Mouse (Mus musculus): ENCODE measurements around the gene Pccb. TPM values are rescaled to one million over a fixed set of nuclear protein-coding genes. Genes with fewer than 3 reads are reported as not detected.

Pccb gene
- 21.6 TPM in 2 replicates for polyA plus RNA-seq (2016; fragmentation: Nextera tagmentation; extraction: Ambion mirVana)

DNA sequence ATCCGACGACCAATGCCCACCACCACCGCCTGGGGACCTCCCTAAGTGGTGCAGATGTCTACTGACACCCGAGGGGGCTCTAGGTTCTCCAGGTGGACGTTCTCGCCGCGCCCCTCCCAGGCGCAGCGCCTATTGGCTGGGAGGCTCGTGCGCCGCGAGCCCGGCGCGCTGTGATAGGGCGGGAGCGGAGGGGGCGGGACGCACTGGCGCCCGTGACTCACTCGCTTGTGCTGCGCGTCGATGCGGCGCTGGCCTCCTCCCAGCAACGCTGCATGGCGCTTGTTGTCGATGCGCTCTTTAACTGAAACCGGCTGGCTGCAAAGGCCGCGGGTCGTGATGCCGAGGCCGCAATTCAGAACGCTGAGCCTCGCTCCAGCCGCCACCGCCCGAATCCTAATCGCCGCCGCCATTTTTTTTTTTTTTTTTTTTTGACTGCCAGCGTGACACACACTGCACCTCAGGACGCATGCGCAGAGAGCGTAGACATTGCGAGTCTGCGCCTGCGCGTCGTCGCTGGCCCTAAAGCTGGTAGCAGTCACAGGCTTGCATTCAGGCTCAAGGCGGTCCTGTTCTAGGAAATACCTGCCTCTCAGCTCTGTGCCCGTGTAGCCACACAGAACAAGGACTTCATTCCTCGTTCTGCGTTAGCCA lies at the start of gene Pccb:
Gene Pccb (minus strand): TSS at position 451 of the 651 bp plus-strand sequence.
- peaks cover 7% of the 10 kb centered on the region for H3K4me1 ChIP-seq (replicated peaks)
- H3K4me3 ChIP-seq, result peak within 1 kb of the TSS; percentile 63
- peak within 1 kb of the TSS; percentile 74 for H3K9ac ChIP-seq
- peak within 1 kb of the TSS; percentile 70 for H3K4me2 ChIP-seq
- peak; percentile 100 for ATAC-seq (ENCODE audit: insufficient number of reproducible peaks, low FRiP score)
- no peaks in the 10 kb centered on the region for H3K9me3 ChIP-seq (replicated peaks)
- H3K27ac ChIP-seq (ENCODE audit: poor library complexity, severe bottlenecking), result peak within 1 kb of the TSS; percentile 92
- under 1% methylated on average over 61 of the region's 61 CpGs for WGBS
- H3K27me3 ChIP-seq (replicated peaks), result no peaks in the 10 kb centered on the region
- peaks cover 7% of the 10 kb centered on the region; the same call in 1 of the 2 replicates for H3K36me3 ChIP-seq

DNA sequence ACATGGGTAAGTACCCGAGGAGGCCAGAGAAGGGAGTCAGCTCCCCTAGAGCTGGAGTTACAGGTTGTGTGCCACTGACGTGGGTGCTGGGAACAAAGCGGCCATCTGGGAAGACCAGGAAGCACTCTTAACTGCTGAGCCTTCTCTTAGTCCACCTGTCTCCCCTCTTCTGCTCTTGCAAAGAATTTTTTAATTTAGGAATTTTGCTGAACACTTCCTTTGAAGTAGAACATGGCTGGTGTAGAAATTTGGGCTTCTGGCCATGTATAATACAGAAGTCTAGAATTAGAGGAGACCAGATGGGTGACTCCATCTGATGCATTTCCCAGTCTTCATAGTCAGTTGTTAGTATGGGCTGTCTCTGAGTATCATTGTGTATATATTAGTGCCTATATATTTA lies 49.0 kb upstream of the Pccb start:
- H3K27me3 ChIP-seq (replicated peaks), result no peaks in the 10 kb centered on the region
- no peak overlapping the region for H3K27ac ChIP-seq (ENCODE audit: poor library complexity, severe bottlenecking)
- no peaks in the 10 kb centered on the region for H3K9me3 ChIP-seq (replicated peaks)
- H3K4me1 ChIP-seq (replicated peaks), result peaks cover 13% of the 10 kb centered on the region
- H3K4me3 ChIP-seq, result no peak overlapping the region
- no peak for ATAC-seq (ENCODE audit: insufficient number of reproducible peaks, low FRiP score)
- no peak overlapping the region for H3K9ac ChIP-seq
- H3K36me3 ChIP-seq, result no peaks in the 10 kb centered on the region
- no peak overlapping the region for H3K4me2 ChIP-seq
- 93% methylated on average over 3 of the region's 3 CpGs for WGBS

DNA sequence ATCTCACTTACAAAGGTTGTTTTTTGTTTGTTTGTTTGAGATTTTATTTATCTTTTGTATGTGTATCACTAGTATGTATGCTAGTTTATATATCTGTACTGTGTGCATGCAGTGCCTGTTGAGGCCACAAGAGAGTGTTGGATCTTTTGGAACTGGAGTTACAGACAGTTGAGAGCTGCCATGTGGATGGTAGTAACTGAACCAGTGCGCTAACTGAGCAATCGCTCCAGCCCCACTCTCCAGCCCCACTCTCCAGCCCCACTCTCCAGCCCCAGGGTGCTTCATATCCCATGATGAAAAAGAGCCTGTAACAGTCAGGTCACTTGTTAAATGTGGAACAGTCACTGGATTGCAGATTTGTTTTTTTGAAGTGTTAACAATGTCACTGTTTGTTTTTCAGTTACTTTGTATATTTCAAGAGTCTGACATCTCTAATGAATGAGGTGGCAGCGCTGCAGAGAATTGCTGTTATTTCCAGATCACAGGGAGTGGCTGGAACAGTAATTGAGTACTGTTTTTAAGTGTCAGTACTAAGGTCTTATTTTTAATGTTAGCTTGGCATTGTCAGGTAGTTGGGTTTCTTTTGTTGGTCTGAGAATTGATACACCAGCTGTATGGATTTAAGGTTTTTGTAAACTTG lies 45.5 kb upstream of the Pccb start:
- no peak overlapping the region for H3K4me2 ChIP-seq
- H3K9ac ChIP-seq, result no peak overlapping the region
- H3K36me3 ChIP-seq, result no peaks in the 10 kb centered on the region
- peaks cover 29% of the 10 kb centered on the region for H3K4me1 ChIP-seq (replicated peaks)
- H3K27ac ChIP-seq (ENCODE audit: poor library complexity, severe bottlenecking), result no peak overlapping the region
- H3K4me3 ChIP-seq, result no peak overlapping the region
- WGBS, result 77% methylated on average over 3 of the region's 3 CpGs
- no peak for ATAC-seq (ENCODE audit: insufficient number of reproducible peaks, low FRiP score)
- H3K27me3 ChIP-seq (replicated peaks), result no peaks in the 10 kb centered on the region
- no peaks in the 10 kb centered on the region for H3K9me3 ChIP-seq (replicated peaks)

DNA sequence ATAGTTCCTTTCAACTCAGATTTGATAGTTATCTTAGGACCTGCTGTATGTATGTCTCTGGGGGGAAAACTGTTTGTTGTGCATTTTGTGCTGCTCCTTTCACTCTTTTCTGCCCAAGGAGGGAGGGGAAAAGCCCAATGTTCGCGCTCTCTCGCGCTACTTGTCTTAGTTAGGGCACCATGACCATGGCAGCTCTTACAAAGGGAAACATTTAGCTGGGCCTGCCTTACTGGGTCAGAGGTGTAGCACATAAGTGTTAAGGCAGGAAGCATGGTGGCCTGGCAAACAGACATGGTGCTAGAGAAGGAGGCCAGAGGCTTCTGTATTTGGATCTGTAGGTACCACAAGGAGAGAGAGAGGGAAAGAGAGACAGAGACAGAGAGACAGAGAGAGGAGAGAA lies 43.9 kb upstream of the Pccb start:
- H3K9ac ChIP-seq, result no peak overlapping the region
- peak overlapping the region; percentile 12; the same call in 1 of the 2 replicates for H3K27ac ChIP-seq (ENCODE audit: poor library complexity, severe bottlenecking)
- no peaks in the 10 kb centered on the region for H3K9me3 ChIP-seq (replicated peaks)
- no peaks in the 10 kb centered on the region for H3K36me3 ChIP-seq
- ATAC-seq (ENCODE audit: insufficient number of reproducible peaks, low FRiP score), result no peak
- H3K27me3 ChIP-seq (replicated peaks), result no peaks in the 10 kb centered on the region
- H3K4me3 ChIP-seq, result peak overlapping the region; percentile 31
- H3K4me2 ChIP-seq, result peak overlapping the region; percentile 67
- WGBS, result 72% methylated on average over 4 of the region's 4 CpGs
- peaks cover 29% of the 10 kb centered on the region for H3K4me1 ChIP-seq (replicated peaks)

DNA sequence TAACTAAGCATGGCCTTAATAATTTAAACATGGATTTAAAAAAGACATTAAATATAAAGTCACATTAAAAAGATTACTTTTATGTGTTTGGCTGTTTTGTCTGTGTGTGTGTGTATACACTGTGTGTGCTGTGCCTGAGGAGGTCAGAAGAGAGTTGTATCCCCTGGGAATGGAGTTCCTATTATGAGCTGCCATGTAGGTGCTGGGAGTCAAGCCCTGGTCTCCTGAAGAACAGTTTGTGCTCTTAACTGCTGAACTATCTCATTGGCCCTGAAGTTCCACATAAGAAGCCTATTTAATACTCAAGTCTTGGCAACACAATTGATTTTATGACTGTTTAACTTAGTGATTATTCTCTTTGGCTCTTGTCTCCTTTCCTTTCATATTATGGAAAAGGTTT lies 42.8 kb upstream of the Pccb start:
- Histone ChIP-seq H3K27me3 (replicated peaks) (no peaks in the 10 kb centered on the region), H3K9ac (peak overlapping the region; percentile 95; the same call in 1 of the 2 replicates), H3K36me3 (no peaks in the 10 kb centered on the region), H3K27ac (ENCODE audit: poor library complexity, severe bottlenecking) (no peak overlapping the region), H3K4me2 (peak overlapping the region; percentile 93), H3K4me1 (replicated peaks) (peaks cover 29% of the 10 kb centered on the region), H3K9me3 (replicated peaks) (no peaks in the 10 kb centered on the region), H3K4me3 (peak overlapping the region; percentile 89)
- no peak for ATAC-seq (ENCODE audit: insufficient number of reproducible peaks, low FRiP score)

DNA sequence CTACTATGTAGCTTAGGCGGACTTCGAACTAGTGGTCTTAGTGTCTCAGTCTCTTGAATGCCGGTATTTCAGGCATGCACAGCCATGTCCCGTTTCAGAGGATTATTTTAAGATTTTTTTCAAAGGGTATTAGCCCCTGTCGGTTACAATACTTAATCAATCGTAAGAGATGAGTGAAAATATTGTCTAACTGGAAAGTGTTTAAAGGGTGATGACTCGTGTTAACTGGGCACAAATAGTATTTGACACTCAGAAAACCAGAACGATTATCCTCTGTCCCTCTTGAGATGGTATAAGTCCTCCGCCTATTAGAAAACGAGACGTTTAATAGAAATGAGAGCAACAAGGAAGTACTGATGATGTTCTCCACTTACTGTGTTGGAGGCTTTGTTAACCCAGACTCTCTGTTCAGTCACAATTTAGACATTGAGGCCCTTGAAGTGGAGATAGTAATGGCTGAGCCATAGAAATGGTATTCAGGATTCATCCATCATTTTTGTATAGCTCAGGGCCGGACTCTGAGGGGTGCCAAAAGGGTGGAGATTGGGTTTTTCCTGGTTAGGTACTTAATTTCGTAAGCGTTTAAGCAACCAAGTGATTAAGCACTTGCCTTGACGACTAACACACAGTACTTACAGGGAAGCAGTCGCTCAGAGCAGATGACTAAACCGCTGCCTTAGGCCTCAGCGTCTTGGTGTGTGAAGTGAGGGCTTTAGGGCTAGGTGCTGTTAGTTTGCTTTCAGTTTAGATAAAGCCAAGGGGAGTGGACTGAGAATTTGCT lies 41.6 kb upstream of the Pccb start:
- H3K9ac ChIP-seq, result peak overlapping the region; percentile 95
- WGBS, result 1% methylated on average over 18 of the region's 18 CpGs
- peaks cover 29% of the 10 kb centered on the region for H3K4me1 ChIP-seq (replicated peaks)
- H3K36me3 ChIP-seq, result no peaks in the 10 kb centered on the region
- H3K27ac ChIP-seq (ENCODE audit: poor library complexity, severe bottlenecking), result no peak overlapping the region
- H3K9me3 ChIP-seq (replicated peaks), result no peaks in the 10 kb centered on the region
- H3K4me3 ChIP-seq, result peak overlapping the region; percentile 89
- H3K27me3 ChIP-seq (replicated peaks), result no peaks in the 10 kb centered on the region
- H3K4me2 ChIP-seq, result peak overlapping the region; percentile 93
- ATAC-seq (ENCODE audit: insufficient number of reproducible peaks, low FRiP score), result no peak

DNA sequence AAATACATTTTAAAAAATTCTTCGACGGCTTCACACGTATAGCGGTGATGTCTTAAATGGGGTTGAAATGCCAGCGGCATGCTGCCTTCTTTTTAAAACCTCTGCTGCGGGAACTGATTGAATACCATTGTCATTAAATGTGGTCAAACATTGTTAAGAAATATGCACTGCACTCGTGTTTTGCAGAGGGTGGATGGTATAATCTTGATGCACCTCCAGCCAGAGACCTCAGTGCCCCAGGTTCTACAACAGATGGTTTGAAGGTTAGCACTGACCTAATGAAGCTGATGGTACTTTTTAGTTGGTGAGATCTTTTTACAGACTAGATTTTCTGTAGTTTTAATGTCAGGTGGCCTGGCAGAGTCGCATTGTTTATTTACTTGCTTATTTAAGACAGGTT lies 41.0 kb upstream of the Pccb start:
- H3K27ac ChIP-seq (ENCODE audit: poor library complexity, severe bottlenecking), result 0 out of 2 replicates have a peak overlapping the region, but pooled peaks have one; percentile 98
- H3K9me3 ChIP-seq (replicated peaks), result no peaks in the 10 kb centered on the region
- peak overlapping the region; percentile 95 for H3K9ac ChIP-seq
- WGBS, result under 1% methylated on average over 8 of the region's 8 CpGs
- H3K4me2 ChIP-seq, result peak overlapping the region; percentile 93
- H3K36me3 ChIP-seq, result no peaks in the 10 kb centered on the region
- no peak for ATAC-seq (ENCODE audit: insufficient number of reproducible peaks, low FRiP score)
- H3K27me3 ChIP-seq (replicated peaks), result no peaks in the 10 kb centered on the region
- H3K4me1 ChIP-seq (replicated peaks), result peaks cover 29% of the 10 kb centered on the region
- H3K4me3 ChIP-seq, result peak overlapping the region; percentile 89

DNA sequence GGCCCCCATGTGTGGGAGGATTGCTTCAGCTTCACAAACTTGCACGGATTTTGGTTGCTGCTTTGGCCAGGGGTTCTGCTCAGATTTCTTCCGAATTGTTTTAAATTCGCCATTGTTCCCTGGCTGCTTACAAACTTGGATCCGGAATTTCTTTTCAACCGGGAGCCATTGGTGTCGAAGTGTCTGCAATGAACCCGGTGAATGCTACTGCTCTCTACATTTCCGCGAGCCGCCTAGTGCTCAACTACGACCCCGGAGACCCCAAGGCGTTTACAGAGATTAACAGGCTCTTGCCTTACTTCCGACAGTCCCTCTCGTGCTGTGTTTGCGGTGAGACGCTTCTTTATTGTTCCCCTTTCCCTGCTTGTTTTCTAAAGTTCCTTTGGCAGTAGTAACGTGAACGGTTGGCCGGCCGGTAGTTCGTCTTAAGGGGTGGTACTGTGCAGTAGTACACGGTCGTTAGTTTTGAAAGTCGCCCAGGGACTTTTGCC lies 40.4 kb upstream of the Pccb start:
- no peak for ATAC-seq (ENCODE audit: insufficient number of reproducible peaks, low FRiP score)
- Histone ChIP-seq H3K27me3 (replicated peaks) (no peaks in the 10 kb centered on the region), H3K4me1 (replicated peaks) (peaks cover 27% of the 10 kb centered on the region), H3K4me3 (peak overlapping the region; percentile 89), H3K27ac (ENCODE audit: poor library complexity, severe bottlenecking) (peak overlapping the region; percentile 98), H3K9ac (peak overlapping the region; percentile 95), H3K4me2 (peak overlapping the region; percentile 93), H3K9me3 (replicated peaks) (no peaks in the 10 kb centered on the region), H3K36me3 (no peaks in the 10 kb centered on the region)
- under 1% methylated on average over 25 of the region's 25 CpGs for WGBS

DNA sequence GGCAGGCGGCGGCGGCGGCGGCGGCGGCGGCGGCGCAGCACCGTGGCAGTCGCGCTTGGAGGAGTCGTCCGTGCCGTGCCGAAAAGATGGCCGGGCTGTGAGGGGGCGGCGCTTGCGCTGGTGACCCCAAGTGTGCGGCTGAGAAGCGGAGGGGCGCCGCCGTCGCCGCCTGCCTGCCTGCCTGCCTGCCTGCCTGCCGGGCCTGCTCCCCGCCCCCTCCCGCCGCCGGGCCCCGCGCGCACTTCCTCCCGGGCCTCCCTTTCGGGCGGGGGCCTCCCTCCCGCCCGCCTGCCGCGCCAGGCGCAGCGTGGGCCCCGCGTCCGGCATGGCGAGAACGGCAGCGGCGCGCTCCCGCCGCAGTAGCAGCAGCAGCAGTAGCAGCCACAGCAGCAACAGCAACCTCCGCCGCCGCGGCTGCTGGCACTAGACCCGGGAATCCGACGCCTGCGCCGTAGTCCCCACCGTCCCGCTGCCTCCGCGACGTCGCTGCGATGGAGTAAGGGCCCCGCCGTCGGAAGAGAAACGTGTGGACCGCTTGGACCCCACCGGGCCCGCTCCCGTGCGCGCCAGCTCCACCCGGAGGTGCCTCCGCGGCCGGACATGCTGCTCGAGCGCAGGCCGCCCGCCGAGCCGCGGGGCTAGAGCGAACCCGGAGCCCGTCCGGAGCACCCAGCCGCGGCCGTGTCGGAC lies 39.8 kb upstream of the Pccb start:
- Histone ChIP-seq H3K9me3 (replicated peaks) (0 out of 2 replicates have a peak, but pooled peaks cover 3% of the 10 kb centered on the region), H3K27ac (ENCODE audit: poor library complexity, severe bottlenecking) (peak overlapping the region; percentile 98), H3K4me1 (replicated peaks) (peaks cover 22% of the 10 kb centered on the region), H3K27me3 (replicated peaks) (no peaks in the 10 kb centered on the region), H3K36me3 (no peaks in the 10 kb centered on the region), H3K4me3 (peak overlapping the region; percentile 89), H3K4me2 (peak overlapping the region; percentile 93), H3K9ac (peak overlapping the region; percentile 95)
- WGBS, result under 1% methylated on average over 93 of the region's 100 CpGs
- peak; percentile 76 for ATAC-seq (ENCODE audit: insufficient number of reproducible peaks, low FRiP score)

DNA sequence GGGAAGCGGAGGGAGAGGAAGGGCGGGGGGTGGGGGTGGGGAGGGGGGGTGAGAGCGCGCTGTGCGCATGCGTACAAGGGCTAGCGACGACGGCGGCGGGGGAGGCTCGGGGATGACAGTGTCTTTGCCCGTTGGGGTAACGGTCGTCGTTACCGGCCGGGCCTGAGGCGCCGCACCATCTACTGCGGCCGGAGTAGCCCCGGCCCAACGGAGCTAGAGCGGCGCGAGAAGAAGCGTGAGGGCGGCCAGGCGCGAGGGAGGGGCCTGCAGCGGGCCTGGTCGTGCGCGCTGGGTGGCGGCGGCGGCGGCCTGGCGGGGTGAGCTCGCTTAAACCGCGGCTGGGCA lies 39.3 kb upstream of the Pccb start, which contains the start of gene Msl2:
Gene Msl2 (plus strand): TSS at position 115 of the 345 bp plus-strand sequence.
- H3K4me2 ChIP-seq, result peak within 1 kb of the TSS; percentile 93
- H3K9me3 ChIP-seq (replicated peaks), result 0 out of 2 replicates have a peak, but pooled peaks cover 3% of the 10 kb centered on the region
- peaks cover 18% of the 10 kb centered on the region for H3K4me1 ChIP-seq (replicated peaks)
- H3K36me3 ChIP-seq, result no peaks in the 10 kb centered on the region
- H3K27me3 ChIP-seq (replicated peaks), result no peaks in the 10 kb centered on the region
- peak within 1 kb of the TSS; percentile 98 for H3K27ac ChIP-seq (ENCODE audit: poor library complexity, severe bottlenecking)
- under 1% methylated on average over 30 of the region's 43 CpGs for WGBS
- peak; percentile 68 for ATAC-seq (ENCODE audit: insufficient number of reproducible peaks, low FRiP score)
- H3K4me3 ChIP-seq, result peak within 1 kb of the TSS; percentile 89
- H3K9ac ChIP-seq, result peak within 1 kb of the TSS; percentile 95

All from heart, embryonic 12.5 days (tissue).